Comparison of ENCODE assay signal across 22 mouse cellular contexts in genomic region chr13:24082153-24082552, GRCm38 (mm10).
"Had no signal": no experiment of that assay in that cellular context is flagged by ENCODE, and none has a peak within 500 bp of the region (broad histone marks: within the 10 kb centered on the region; RNA-seq: fewer than 3 reads in every experiment).

No protein-coding gene starts in this region.

- H3K4me2 ChIP-seq: kidney, embryonic 15.5 days; limb, embryonic 13.5 days; liver, embryonic 12.5 days; liver, embryonic 15.5 days; lung, embryonic 15.5 days; midbrain, embryonic 13.5 days; neural tube, embryonic 13.5 days had no signal

- H3K9me3 ChIP-seq: kidney, embryonic 15.5 days; limb, embryonic 10.5 days; limb, embryonic 13.5 days; liver, embryonic 12.5 days; liver, embryonic 15.5 days; lung, embryonic 15.5 days; midbrain, embryonic 10.5 days; midbrain, embryonic 13.5 days; neural tube, embryonic 13.5 days had no signal

- H3K4me3 ChIP-seq: kidney, embryonic 15.5 days; limb, embryonic 10.5 days; limb, embryonic 13.5 days; liver, embryonic 12.5 days; liver, embryonic 15.5 days; lung, embryonic 15.5 days; megakaryocyte, embryonic 14.5 days; midbrain, embryonic 10.5 days; midbrain, embryonic 13.5 days; myocyte; neural tube, embryonic 13.5 days had no signal

- H3K36me3 ChIP-seq: limb, embryonic 10.5 days; liver, embryonic 12.5 days; liver, embryonic 15.5 days; lung, embryonic 15.5 days; midbrain, embryonic 10.5 days; midbrain, embryonic 13.5 days; neural tube, embryonic 13.5 days had no signal

- H3K27me3 ChIP-seq: kidney, embryonic 15.5 days; limb, embryonic 13.5 days; liver, embryonic 12.5 days; liver, embryonic 15.5 days; lung, embryonic 15.5 days; midbrain, embryonic 13.5 days; neural tube, embryonic 13.5 days had no signal

- H3K9ac ChIP-seq: kidney, embryonic 15.5 days; limb, embryonic 13.5 days; liver, embryonic 12.5 days; liver, embryonic 15.5 days; lung, embryonic 15.5 days; midbrain, embryonic 13.5 days; neural tube, embryonic 13.5 days had no signal

- H3K27ac ChIP-seq: kidney, embryonic 15.5 days; limb, embryonic 10.5 days; limb, embryonic 13.5 days; liver, embryonic 12.5 days; liver, embryonic 15.5 days; lung, embryonic 15.5 days; midbrain, embryonic 10.5 days; midbrain, embryonic 13.5 days; neural tube, embryonic 13.5 days had no signal

- DNase-seq: kidney, postnatal 10 days; kidney, postnatal 36 days; liver; lung, adult 18-20 months; lung, postnatal 10 days; lung, postnatal 36 days; retina, postnatal 1 day; right cerebral cortex, postnatal 25 days; thymus, adult 18-20 months; thymus, postnatal 36 days had no signal

- H3K4me1 ChIP-seq: kidney, embryonic 15.5 days; limb, embryonic 13.5 days; liver, embryonic 12.5 days; liver, embryonic 15.5 days; lung, embryonic 15.5 days; midbrain, embryonic 10.5 days; midbrain, embryonic 13.5 days had no signal

- ATAC-seq: liver, embryonic 12.5 days; midbrain, embryonic 13.5 days; midbrain, embryonic 16.5 days had no signal
